Mouse (Mus musculus): ENCODE measurements around the gene Edar. TPM values are rescaled to one million over a fixed set of nuclear protein-coding genes. Genes with fewer than 3 reads are reported as not detected.
"Not testable (repeated sequence)": the region's sequence is repeated elsewhere in the genome, so short reads cannot be mapped to it uniquely, and the experiment has no call there.

Edar gene
- 0.45 TPM for polyA plus RNA-seq (2021)

- ChIA-PET CTCF (interaction anchor here (0.7 to 1.8 kb wide), 4 partner anchors 45 to 117 kb away, joined by 3 to 6 read pairs (median 3); no protein-coding TSS in a partner anchor), POLR2A (no interaction called here)
- H3K27me3 ChIP-seq = peaks cover 20% of the 10 kb centered on the region
- ATAC-seq (peak; percentile 91), DNase-seq (ENCODE audit: low read depth, low spot score) (no peak)
- peak; percentile 99 for TF ChIP-seq CTCF (IDR thresholded peaks at IDR 0.05)
- in situ Hi-C loops (cut with MboI; ENCODE audit: low pct_unique_long_range_greater_than_20kb) = loop anchor here (5.0 to 25.0 kb wide), 2 partner anchors 118 to 1238 kb away; no protein-coding TSS in a partner anchor
Observed at GRCm38 (mm10) chr10:58675533-58675932, at the start of gene Edar. Edar (minus strand) TSS chr10:58675654.

GRCm38 (mm10) chr10:58718110-58718509 lies 42.7 kb upstream of the Edar start, which contains the start of gene Gm17542:
Gm17542 (minus strand) TSS chr10:58718210.
- ATAC-seq; in situ Hi-C loops (cut with MboI; ENCODE audit: low pct_unique_long_range_greater_than_20kb); DNase-seq (ENCODE audit: low read depth, low spot score); CTCF ChIA-PET; POLR2A ChIA-PET: not testable (repeated sequence)
- H3K27me3 ChIP-seq = peaks cover 14% of the 10 kb centered on the region

GRCm38 (mm10) chr10:58714789-58715148 lies 39.3 kb upstream of the Edar start:
- POLR2A ChIA-PET = no interaction called here
- CTCF ChIA-PET = no interaction called here
- no peak for DNase-seq (ENCODE audit: low read depth, low spot score)
- peaks cover 14% of the 10 kb centered on the region for H3K27me3 ChIP-seq
- TF ChIP-seq CTCF (IDR thresholded peaks at IDR 0.05) = no peak
- in situ Hi-C loops (cut with MboI; ENCODE audit: low pct_unique_long_range_greater_than_20kb) = no loop called here
- ATAC-seq = no peak

GRCm38 (mm10) chr10:58713855-58714788 lies 38.7 kb upstream of the Edar start:
- TF ChIP-seq CTCF (IDR thresholded peaks at IDR 0.05) = no peak
- peaks cover 16% of the 10 kb centered on the region for H3K27me3 ChIP-seq
- in situ Hi-C loops (cut with MboI; ENCODE audit: low pct_unique_long_range_greater_than_20kb) = no loop called here
- ChIA-PET POLR2A (no interaction called here), CTCF (no interaction called here)
- ATAC-seq (no peak), DNase-seq (ENCODE audit: low read depth, low spot score) (no peak)

GRCm38 (mm10) chr10:58713225-58713624 lies 37.8 kb upstream of the Edar start:
- ATAC-seq = no peak
- in situ Hi-C loops (cut with MboI; ENCODE audit: low pct_unique_long_range_greater_than_20kb) = no loop called here
- no peak for TF ChIP-seq CTCF (IDR thresholded peaks at IDR 0.05)
- ChIA-PET CTCF (no interaction called here), POLR2A (no interaction called here)
- peaks cover 19% of the 10 kb centered on the region for H3K27me3 ChIP-seq
- no peak for DNase-seq (ENCODE audit: low read depth, low spot score)

- ChIA-PET POLR2A (no interaction called here), CTCF (no interaction called here)
- DNase-seq (ENCODE audit: low read depth, low spot score) = no peak
- H3K27me3 ChIP-seq = peaks cover 17% of the 10 kb centered on the region
- TF ChIP-seq CTCF (IDR thresholded peaks at IDR 0.05) = no peak
- in situ Hi-C loops (cut with MboI; ENCODE audit: low pct_unique_long_range_greater_than_20kb) = no loop called here
- ATAC-seq = no peak
Observed at GRCm38 (mm10) chr10:58709021-58709420, 33.6 kb upstream of the Edar start.

- no peak for TF ChIP-seq CTCF (IDR thresholded peaks at IDR 0.05)
- ChIA-PET CTCF (no interaction called here), POLR2A (no interaction called here)
- ATAC-seq = no peak
- peaks cover 25% of the 10 kb centered on the region for H3K27me3 ChIP-seq
- in situ Hi-C loops (cut with MboI; ENCODE audit: low pct_unique_long_range_greater_than_20kb) = no loop called here
- DNase-seq (ENCODE audit: low read depth, low spot score) = no peak
Observed at GRCm38 (mm10) chr10:58700578-58700977, 25.1 kb upstream of the Edar start.

GRCm38 (mm10) chr10:58700160-58700559 lies 24.7 kb upstream of the Edar start:
- H3K27me3 ChIP-seq = peaks cover 27% of the 10 kb centered on the region
- ChIA-PET CTCF (no interaction called here), POLR2A (no interaction called here)
- no peak for TF ChIP-seq CTCF (IDR thresholded peaks at IDR 0.05)
- in situ Hi-C loops (cut with MboI; ENCODE audit: low pct_unique_long_range_greater_than_20kb) = no loop called here
- no peak for DNase-seq (ENCODE audit: low read depth, low spot score)
- no peak for ATAC-seq

- TF ChIP-seq CTCF (IDR thresholded peaks at IDR 0.05) = no peak
- ATAC-seq (no peak), DNase-seq (ENCODE audit: low read depth, low spot score) (no peak)
- ChIA-PET POLR2A (no interaction called here), CTCF (no interaction called here)
- in situ Hi-C loops (cut with MboI; ENCODE audit: low pct_unique_long_range_greater_than_20kb) = loop anchor here (25.0 kb wide), 1 partner anchor 1262 kb away; no protein-coding TSS in a partner anchor
- H3K27me3 ChIP-seq = peaks cover 34% of the 10 kb centered on the region
Observed at GRCm38 (mm10) chr10:58698955-58699354, 23.5 kb upstream of the Edar start.

- CTCF ChIA-PET = no interaction called here
- in situ Hi-C loops (cut with MboI; ENCODE audit: low pct_unique_long_range_greater_than_20kb) = loop anchor here (25.0 kb wide), 1 partner anchor 1254 kb away; no protein-coding TSS in a partner anchor
Observed at GRCm38 (mm10) chr10:58691051-58691450, 15.6 kb upstream of the Edar start.

GRCm38 (mm10) chr10:58679298-58679697 lies 3.8 kb upstream of the Edar start:
- POLR2A ChIA-PET = no interaction called here
- no peak for DNase-seq (ENCODE audit: low read depth, low spot score)
- in situ Hi-C loops (cut with MboI; ENCODE audit: low pct_unique_long_range_greater_than_20kb) = loop anchor here (5.0 to 25.0 kb wide), 2 partner anchors 122 to 1242 kb away; no protein-coding TSS in a partner anchor
- CTCF ChIA-PET = no interaction called here
- H3K27me3 ChIP-seq = peaks cover 30% of the 10 kb centered on the region
- no peak for ATAC-seq
- no peak for TF ChIP-seq CTCF (IDR thresholded peaks at IDR 0.05)

More at GRCm38 (mm10) chr10:58691051-58691450, 15.6 kb upstream of the Edar start:
- POLR2A ChIA-PET = no interaction called here
- DNase-seq (ENCODE audit: low read depth, low spot score) (no peak), ATAC-seq (no peak)
- H3K27me3 ChIP-seq = peaks cover 43% of the 10 kb centered on the region
- no peak for TF ChIP-seq CTCF (IDR thresholded peaks at IDR 0.05)
